Mouse (Mus musculus) lung, embryonic 16.5 days (tissue): Measurements from ENCODE around the gene Nphp3. TPM values are rescaled to one million over a fixed set of nuclear protein-coding genes. Genes with fewer than 3 reads are reported as not detected.

ENCODE experiments used
- ATAC-seq: fragments of 200-750 bp; cut with Nextera tagmentation; 2 replicates; pipeline ENCODE4 v1.8.0; 2017; ENCODE audit warnings: low read depth, mild to moderate bottlenecking, moderate library complexity
- H3K27ac ChIP-seq: fragments of 300-500 bp; sonication (generic); 2 replicates; pipeline ENCODE4 v1.5.1; 2014; ENCODE audit warnings: mild to moderate bottlenecking, control low read depth, low read length
- H3K27me3 ChIP-seq: fragments of 300-500 bp; sonication (generic); 2 replicates; pipeline ENCODE4 v1.6.1; 2014; ENCODE audit warnings: low read depth, low read length, mixed read lengths; ENCODE audit not compliant: control insufficient read depth, insufficient read depth
- H3K36me3 ChIP-seq: fragments of 300-500 bp; sonication (generic); 2 replicates; pipeline ENCODE4 v1.6.1; 2014; ENCODE audit warnings: low read length; ENCODE audit not compliant: control insufficient read depth, insufficient read depth
- H3K4me1 ChIP-seq: fragments of 300-500 bp; sonication (generic); replicated peaks from 2 replicates; pipeline ENCODE4 v1.6.1; 2014; ENCODE audit warnings: low read length, mixed read lengths; ENCODE audit not compliant: control insufficient read depth, insufficient read depth
- H3K4me2 ChIP-seq: fragments of 300-500 bp; sonication (generic); 2 replicates; pipeline ENCODE4 v1.6.1; 2014; ENCODE audit warnings: low read depth, low read length, control low read depth
- H3K4me3 ChIP-seq: fragments of 300-500 bp; sonication (generic); 2 replicates; pipeline ENCODE4 v1.5.1; 2014; ENCODE audit warnings: mild to moderate bottlenecking, low read length, control low read depth
- H3K9ac ChIP-seq: fragments of 300-500 bp; sonication (generic); 2 replicates; pipeline ENCODE4 v1.6.1; 2014; ENCODE audit warnings: low read length, control low read depth
- H3K9me3 ChIP-seq: fragments of 300-500 bp; sonication (generic); 2 replicates; pipeline ENCODE4 v1.6.1; 2016; ENCODE audit warnings: low read length; ENCODE audit not compliant: control insufficient read depth
- WGBS: fragments of 180-500 bp; shearing (Covaris S2); extraction: QIAGEN DNeasy Blood & Tissue Kit; methylation state at CpG from one replicate; pipeline ENCODE4 v1.1.7; 2014; 5-methylcytosine and 5-hydroxymethylcytosine counted together
- polyA plus RNA-seq: library from polyadenylated mRNA; unstranded; fragments of >200 nt; fragmentation: Nextera tagmentation; extraction: Ambion mirVana; gene quantifications from 2 replicates; pipeline ENCODE4 v1.2.1, GENCODE M21; 2015

Nphp3 gene
- polyA plus RNA-seq, 1 experiment from 2014 or later, result 4.2 TPM

- H3K9ac ChIP-seq, result no peak overlapping the region
- no peak for ATAC-seq
- H3K4me2 ChIP-seq, result no peak overlapping the region
- H3K27me3 ChIP-seq, result no peaks in the 10 kb centered on the region
- no peak overlapping the region for H3K4me3 ChIP-seq
- H3K4me1 ChIP-seq, result no peaks in the 10 kb centered on the region
- no peaks in the 10 kb centered on the region for H3K9me3 ChIP-seq
- no peak overlapping the region for H3K27ac ChIP-seq
- WGBS, result 86% methylated on average over 11 of the region's 11 CpGs
- H3K36me3 ChIP-seq, result peaks cover 19% of the 10 kb centered on the region
Observed at GRCm38 (mm10) chr9:104029861-104030260, 27.5 kb downstream of the Nphp3 start.

GRCm38 (mm10) chr9:104034231-104034630 is 31.9 kb downstream of the Nphp3 start:
- Histone ChIP-seq H3K4me3 (no peak overlapping the region), H3K27ac (no peak overlapping the region), H3K27me3 (no peaks in the 10 kb centered on the region), H3K36me3 (peaks cover 7% of the 10 kb centered on the region), H3K9me3 (no peaks in the 10 kb centered on the region), H3K4me1 (no peaks in the 10 kb centered on the region), H3K4me2 (no peak overlapping the region), H3K9ac (no peak overlapping the region)
- no peak for ATAC-seq
- WGBS, result 72% methylated on average over 8 of the region's 8 CpGs

- Histone ChIP-seq H3K4me2 (no peak overlapping the region), H3K27me3 (no peaks in the 10 kb centered on the region), H3K9ac (no peak overlapping the region), H3K27ac (no peak overlapping the region), H3K4me3 (no peak overlapping the region), H3K4me1 (no peaks in the 10 kb centered on the region), H3K9me3 (no peaks in the 10 kb centered on the region), H3K36me3 (peaks cover 10% of the 10 kb centered on the region)
- 68% methylated on average over 6 of the region's 6 CpGs for WGBS
- no peak for ATAC-seq
Observed at GRCm38 (mm10) chr9:104034718-104035117, 32.4 kb downstream of the Nphp3 start.

- no peak; the same call in 1 of the 2 replicates for ATAC-seq
- H3K36me3 ChIP-seq, result peaks cover 10% of the 10 kb centered on the region
- no peak overlapping the region for H3K4me3 ChIP-seq
- H3K4me1 ChIP-seq, result no peaks in the 10 kb centered on the region
- no peak overlapping the region for H3K9ac ChIP-seq
- WGBS, result 46% methylated on average over 24 of the region's 24 CpGs
- H3K4me2 ChIP-seq, result no peak overlapping the region
- H3K9me3 ChIP-seq, result no peaks in the 10 kb centered on the region
- H3K27ac ChIP-seq, result no peak overlapping the region
- H3K27me3 ChIP-seq, result no peaks in the 10 kb centered on the region
Observed at GRCm38 (mm10) chr9:104035261-104036015, 33.1 kb downstream of the Nphp3 start.

GRCm38 (mm10) chr9:104038266-104038665 is 35.9 kb downstream of the Nphp3 start:
- Histone ChIP-seq H3K9ac (no peak overlapping the region), H3K4me3 (no peak overlapping the region), H3K9me3 (no peaks in the 10 kb centered on the region), H3K4me1 (no peaks in the 10 kb centered on the region), H3K27ac (no peak overlapping the region), H3K36me3 (peaks cover 7% of the 10 kb centered on the region; the same call in 1 of the 2 replicates), H3K27me3 (no peaks in the 10 kb centered on the region), H3K4me2 (no peak overlapping the region)
- ATAC-seq, result no peak
- WGBS, result 85% methylated on average over 13 of the region's 13 CpGs

GRCm38 (mm10) chr9:104039031-104039695 is 36.8 kb downstream of the Nphp3 start:
- ATAC-seq, result no peak
- no peak overlapping the region for H3K9ac ChIP-seq
- H3K4me1 ChIP-seq, result no peaks in the 10 kb centered on the region
- no peak overlapping the region for H3K27ac ChIP-seq
- H3K36me3 ChIP-seq, result peaks cover 7% of the 10 kb centered on the region; the same call in 1 of the 2 replicates
- no peak overlapping the region for H3K4me3 ChIP-seq
- no peaks in the 10 kb centered on the region for H3K27me3 ChIP-seq
- no peak overlapping the region for H3K4me2 ChIP-seq
- 90% methylated on average over 21 of the region's 21 CpGs for WGBS
- no peaks in the 10 kb centered on the region for H3K9me3 ChIP-seq

GRCm38 (mm10) chr9:104039742-104040141 is 37.4 kb downstream of the Nphp3 start:
- Histone ChIP-seq H3K4me1 (no peaks in the 10 kb centered on the region), H3K36me3 (peaks cover 7% of the 10 kb centered on the region; the same call in 1 of the 2 replicates), H3K9ac (no peak overlapping the region), H3K9me3 (no peaks in the 10 kb centered on the region), H3K4me3 (no peak overlapping the region), H3K27ac (no peak overlapping the region), H3K4me2 (no peak overlapping the region), H3K27me3 (no peaks in the 10 kb centered on the region)
- WGBS, result 73% methylated on average over 4 of the region's 4 CpGs
- ATAC-seq, result no peak

GRCm38 (mm10) chr9:104040362-104040761 is 38.0 kb downstream of the Nphp3 start, which contains the start of gene Gm28305:
Gm28305 (plus strand) TSS chr9:104040662.
- H3K9me3 ChIP-seq, result no peaks in the 10 kb centered on the region
- no peak within 1 kb of the TSS for H3K27ac ChIP-seq
- WGBS, result 56% methylated on average over 2 of the region's 2 CpGs
- H3K4me3 ChIP-seq, result no peak within 1 kb of the TSS
- H3K36me3 ChIP-seq, result peaks cover 7% of the 10 kb centered on the region; the same call in 1 of the 2 replicates
- no peak within 1 kb of the TSS for H3K4me2 ChIP-seq
- H3K9ac ChIP-seq, result no peak within 1 kb of the TSS
- no peak for ATAC-seq
- H3K4me1 ChIP-seq, result no peaks in the 10 kb centered on the region
- no peaks in the 10 kb centered on the region for H3K27me3 ChIP-seq

- peaks cover 20% of the 10 kb centered on the region for H3K36me3 ChIP-seq
- ATAC-seq, result no peak
Observed at GRCm38 (mm10) chr9:104043676-104044075, 41.3 kb downstream of the Nphp3 start.

More at GRCm38 (mm10) chr9:104043676-104044075, 41.3 kb downstream of the Nphp3 start:
- Histone ChIP-seq H3K9me3 (no peaks in the 10 kb centered on the region), H3K9ac (no peak overlapping the region), H3K4me1 (no peaks in the 10 kb centered on the region), H3K4me3 (no peak overlapping the region), H3K27me3 (no peaks in the 10 kb centered on the region), H3K27ac (no peak overlapping the region), H3K4me2 (no peak overlapping the region)
- WGBS, result 77% methylated on average over 4 of the region's 4 CpGs
